Mouse (Mus musculus) lung, postnatal 0 days (tissue): ENCODE results near the gene Dtx2. TPM values are rescaled to one million over a fixed set of nuclear protein-coding genes. Genes with fewer than 3 reads are reported as not detected.
A peak's percentile ranks its signal among the peaks of the same experiment; 100 is the strongest.

Source experiments
- ATAC-seq: fragments of 200-750 bp; cut with Nextera tagmentation; 2 replicates; pipeline ENCODE4 v1.8.0; 2017; ENCODE audit warnings: moderate library complexity
- DNase-seq: peaks from one replicate; pipeline ENCODE4 v3.0.0-alpha.2; 2016; ENCODE audit warnings: low spot score
- H3K27ac ChIP-seq: fragments of 300-500 bp; sonication (generic); 2 replicates; pipeline ENCODE4 v1.5.1; 2014; ENCODE audit warnings: antibody characterized with exemption, mild to moderate bottlenecking, low read length, mixed read lengths
- H3K27me3 ChIP-seq: fragments of 300-500 bp; sonication (generic); replicated peaks from 2 replicates; pipeline ENCODE4 v1.6.1; 2014; ENCODE audit warnings: low read length, mixed read lengths; ENCODE audit not compliant: insufficient read depth
- H3K36me3 ChIP-seq: fragments of 300-500 bp; sonication (generic); 2 replicates; pipeline ENCODE4 v1.6.1; 2014; ENCODE audit warnings: low read length, mixed read lengths; ENCODE audit not compliant: insufficient read depth
- H3K4me1 ChIP-seq: fragments of 300-500 bp; sonication (generic); 2 replicates; pipeline ENCODE4 v1.6.1; 2014; ENCODE audit warnings: antibody characterized with exemption, low read depth, low read length, mixed read lengths; ENCODE audit not compliant: insufficient read depth
- H3K4me2 ChIP-seq: fragments of 300-500 bp; sonication (generic); replicated peaks from 2 replicates; pipeline ENCODE4 v1.6.1; 2014; ENCODE audit warnings: low read depth, mild to moderate bottlenecking, low read length, moderate library complexity, mixed read lengths
- H3K4me3 ChIP-seq: fragments of 300-500 bp; sonication (generic); 2 replicates; pipeline ENCODE4 v1.5.1; 2014; ENCODE audit warnings: low read depth, low read length
- H3K9ac ChIP-seq: fragments of 300-500 bp; sonication (generic); replicated peaks from 2 replicates; pipeline ENCODE4 v1.6.1; 2014; ENCODE audit warnings: low read depth, mild to moderate bottlenecking
- H3K9me3 ChIP-seq: fragments of 300-500 bp; sonication (generic); 2 replicates; pipeline ENCODE4 v1.6.1; 2016; ENCODE audit warnings: low read length, mixed read lengths
- CTCF ChIP-seq: IDR thresholded peaks from 2 replicates; pipeline ENCODE4 v1.5.1; 2016; ENCODE audit warnings: antibody characterized with exemption, mild to moderate bottlenecking
- EP300 ChIP-seq: IDR thresholded peaks from 2 replicates; pipeline ENCODE4 v1.6.1; 2016; ENCODE audit warnings: antibody characterized with exemption, mild to moderate bottlenecking, control low read depth
- WGBS: fragments of 180-500 bp; shearing (Covaris S2); extraction: QIAGEN DNeasy Blood & Tissue Kit; methylation state at CpG from one replicate; pipeline ENCODE4 v1.1.7; 2014; 5-methylcytosine and 5-hydroxymethylcytosine counted together
- polyA plus RNA-seq: library from polyadenylated mRNA; unstranded; fragments of >200 nt; fragmentation: Nextera tagmentation; extraction: Ambion mirVana; gene quantifications from 2 replicates; pipeline ENCODE4 v1.2.1, GENCODE M21; 2015

Gene Dtx2
- polyA plus RNA-seq, 1 experiment from 2014 or later, result 21.6 TPM

GRCm38 (mm10) chr5:135956300-135957206 lies 38.0 kb upstream of the Dtx2 start:
- TF ChIP-seq CTCF (no peak), EP300 (no peak)
- H3K4me1 ChIP-seq, result peaks cover 3% of the 10 kb centered on the region; the same call in 1 of the 2 replicates
- H3K27ac ChIP-seq, result peak overlapping the region; percentile 80
- WGBS, result 84% methylated on average over 9 of the region's 9 CpGs
- H3K27me3 ChIP-seq, result no peaks in the 10 kb centered on the region
- no peaks in the 10 kb centered on the region for H3K36me3 ChIP-seq
- no peak overlapping the region for H3K4me3 ChIP-seq
- H3K9ac ChIP-seq, result peak overlapping the region; percentile 24; the same call in 1 of the 2 replicates
- ATAC-seq (no peak), DNase-seq (no peak)
- H3K4me2 ChIP-seq, result peak overlapping the region; percentile 46
- H3K9me3 ChIP-seq, result no peaks in the 10 kb centered on the region

GRCm38 (mm10) chr5:135957207-135957974 lies 37.2 kb upstream of the Dtx2 start:
- Histone ChIP-seq H3K4me2 (peak overlapping the region; percentile 46), H3K27me3 (no peaks in the 10 kb centered on the region), H3K4me3 (peak overlapping the region; percentile 19), H3K36me3 (no peaks in the 10 kb centered on the region), H3K9me3 (no peaks in the 10 kb centered on the region), H3K27ac (peak overlapping the region; percentile 85), H3K4me1 (peaks cover 9% of the 10 kb centered on the region), H3K9ac (peak overlapping the region; percentile 24; the same call in 1 of the 2 replicates)
- TF ChIP-seq CTCF (no peak; the same call in 1 of the 2 replicates), EP300 (peak; percentile 76; the same call in 1 of the 2 replicates)
- DNase-seq (peak; percentile 100), ATAC-seq (peak; percentile 83)
- WGBS, result 7% methylated on average over 28 of the region's 28 CpGs

DNA sequence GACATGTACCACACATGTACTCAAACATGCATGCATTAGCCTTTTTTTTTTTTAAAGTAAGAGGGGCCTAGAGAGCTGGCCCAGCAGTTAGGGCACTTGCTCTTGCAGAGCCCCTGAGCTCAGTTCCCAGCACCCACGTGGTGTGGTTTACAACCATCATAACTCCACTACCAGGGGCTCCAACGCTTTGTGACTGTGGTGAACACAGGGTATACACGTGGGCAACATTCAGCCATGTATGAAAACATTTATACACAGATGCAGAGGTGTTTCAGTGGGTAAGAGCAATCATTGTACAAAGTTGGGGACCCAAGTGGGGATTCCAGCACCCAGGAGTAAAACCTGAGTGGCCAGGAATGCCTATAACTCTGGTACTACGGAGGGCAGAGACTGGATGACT lies 36.2 kb upstream of the Dtx2 start:
- peaks cover 9% of the 10 kb centered on the region for H3K4me1 ChIP-seq
- TF ChIP-seq EP300 (no peak), CTCF (no peak)
- no peaks in the 10 kb centered on the region for H3K36me3 ChIP-seq
- no peaks in the 10 kb centered on the region for H3K27me3 ChIP-seq
- H3K9me3 ChIP-seq, result no peaks in the 10 kb centered on the region
- H3K9ac ChIP-seq, result no peak overlapping the region
- H3K4me2 ChIP-seq, result peak overlapping the region; percentile 44
- WGBS, result 90% methylated on average over 4 of the region's 4 CpGs
- H3K27ac ChIP-seq, result peak overlapping the region; percentile 85; the same call in 1 of the 2 replicates
- DNase-seq, result no peak
- no peak for ATAC-seq
- H3K4me3 ChIP-seq, result no peak overlapping the region

GRCm38 (mm10) chr5:135959911-135960310 lies 34.7 kb upstream of the Dtx2 start:
- no peaks in the 10 kb centered on the region for H3K36me3 ChIP-seq
- no peak overlapping the region for H3K27ac ChIP-seq
- TF ChIP-seq EP300 (no peak), CTCF (no peak)
- ATAC-seq, result no peak
- H3K4me3 ChIP-seq, result no peak overlapping the region
- H3K4me2 ChIP-seq, result no peak overlapping the region
- WGBS, result 92% methylated on average over 7 of the region's 7 CpGs
- no peak overlapping the region for H3K9ac ChIP-seq
- peaks cover 9% of the 10 kb centered on the region for H3K4me1 ChIP-seq
- H3K9me3 ChIP-seq, result no peaks in the 10 kb centered on the region
- DNase-seq, result no peak
- no peaks in the 10 kb centered on the region for H3K27me3 ChIP-seq

- Histone ChIP-seq H3K4me3 (no peak overlapping the region), H3K9ac (no peak overlapping the region), H3K36me3 (no peaks in the 10 kb centered on the region), H3K9me3 (no peaks in the 10 kb centered on the region), H3K4me1 (peaks cover 9% of the 10 kb centered on the region), H3K27me3 (no peaks in the 10 kb centered on the region), H3K4me2 (peak overlapping the region; percentile 92; the same call in 1 of the 2 replicates), H3K27ac (peak overlapping the region; percentile 94)
- DNase-seq (no peak), ATAC-seq (no peak)
- TF ChIP-seq EP300 (no peak), CTCF (no peak)
- 96% methylated on average over 15 of the region's 15 CpGs for WGBS
Measured at GRCm38 (mm10) chr5:135960909-135961635, 33.5 kb upstream of the Dtx2 start.
